Comparison of ENCODE assay signal across 12 mouse cellular contexts in the genomic region with DNA sequence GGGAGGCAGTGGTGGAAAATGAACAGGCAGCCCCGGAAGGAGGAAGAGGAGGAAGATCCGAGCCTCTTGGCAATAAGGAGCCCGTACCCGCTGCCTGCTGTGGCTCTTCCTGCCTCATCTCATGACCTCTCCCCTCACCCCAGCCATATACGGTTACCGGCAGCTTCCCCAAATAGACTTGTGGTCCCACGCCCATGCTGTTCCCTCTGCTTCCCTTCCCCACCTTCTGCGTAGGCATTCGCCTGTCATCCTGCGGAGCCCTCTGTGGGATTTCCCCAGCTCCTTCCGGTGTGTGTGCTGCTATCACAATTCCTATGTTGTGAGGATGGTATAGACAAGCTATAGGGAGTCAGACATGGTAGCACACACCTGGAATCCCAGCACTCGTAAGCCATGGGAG. TPM values are rescaled to one million over a fixed set of nuclear protein-coding genes. Genes with fewer than 3 reads are reported as not detected.
A peak's percentile ranks its signal among the peaks of the same experiment; 100 is the strongest.
DNase-seq lines count a peak whose midpoint lies in the region; ATAC-seq lines count a peak whose summit lies in the region.
"Had no signal": no experiment of that assay in that cellular context is flagged by ENCODE, and none has a peak within 500 bp of the region (broad histone marks: within the 10 kb centered on the region; RNA-seq: fewer than 3 reads in every experiment).

No protein-coding gene starts in this region.

- ATAC-seq in liver, embryonic 13.5 days (ENCODE audit: low read depth), result no peak

- no peak overlapping the region; the same call in 1 of the 2 replicates for H3K4me2 ChIP-seq in liver, embryonic 13.5 days
- H3K4me2 ChIP-seq: embryonic facial prominence, embryonic 13.5 days had no signal

- DNase-seq in adrenal gland, adult 8-10 months, result peak; percentile 39
- DNase-seq in adrenal gland, postnatal 14 days, result no peak
- DNase-seq in CD4-positive helper T cell, adult 2 months (ENCODE audit: low read depth, low spot score), result peak; percentile 23
- no peak for DNase-seq in heart, embryonic 10.5 days (ENCODE audit: low spot score)
- no peak for DNase-seq in liver, embryonic 13.5 days
- DNase-seq in urinary bladder, postnatal 14 days (ENCODE audit: low spot score), result no peak
- no peak for DNase-seq in layer of hippocampus, postnatal 25 days (ENCODE audit: extremely low spot score in 1 of 2, low spot score in 1 of 2)
- no peak for DNase-seq in cerebellum, postnatal 10 days
- DNase-seq: left cerebral cortex, postnatal 4 days had no signal

- H3K36me3 ChIP-seq in heart, embryonic 10.5 days, result peaks cover 50% of the 10 kb centered on the region
- H3K36me3 ChIP-seq in liver, embryonic 13.5 days, result peaks cover 15% of the 10 kb centered on the region; the same call in 1 of the 2 replicates
- H3K36me3 ChIP-seq: embryonic facial prominence, embryonic 13.5 days had no signal

- H3K27me3 ChIP-seq in heart, embryonic 10.5 days (ENCODE audit: insufficient read depth, poor library complexity, severe bottlenecking), result peaks cover under 1% of the 10 kb centered on the region; the same call in 1 of the 2 replicates
- peaks cover 36% of the 10 kb centered on the region for H3K27me3 ChIP-seq in liver, embryonic 13.5 days

- no peaks in the 10 kb centered on the region for H3K9me3 ChIP-seq in heart, embryonic 10.5 days
- no peaks in the 10 kb centered on the region for H3K9me3 ChIP-seq in liver, embryonic 13.5 days (replicated peaks)
- H3K9me3 ChIP-seq: embryonic facial prominence, embryonic 13.5 days had no signal

- WGBS in heart, embryonic 10.5 days, result 59% methylated on average over 12 of the region's 12 CpGs
- 34% methylated on average over 12 of the region's 12 CpGs for WGBS in liver, embryonic 13.5 days (ENCODE audit: insufficient replicate concordance)

- peak overlapping the region; percentile 66 for H3K27ac ChIP-seq in heart, embryonic 10.5 days
- no peak overlapping the region for H3K27ac ChIP-seq in liver, embryonic 13.5 days
- H3K27ac ChIP-seq: embryonic facial prominence, embryonic 13.5 days had no signal

- H3K4me1 ChIP-seq in heart, embryonic 10.5 days, result peaks cover 47% of the 10 kb centered on the region
- peaks cover 47% of the 10 kb centered on the region for H3K4me1 ChIP-seq in liver, embryonic 13.5 days (replicated peaks)

- no peak overlapping the region; the same call in 1 of the 2 replicates for H3K4me3 ChIP-seq in heart, embryonic 10.5 days
- no peak overlapping the region for H3K4me3 ChIP-seq in liver, embryonic 13.5 days (replicated peaks)
- H3K4me3 ChIP-seq: embryonic facial prominence, embryonic 13.5 days had no signal

- 0 out of 2 replicates have a peak overlapping the region, but pooled peaks have one; percentile 6 for H3K9ac ChIP-seq in liver, embryonic 13.5 days
- H3K9ac ChIP-seq: embryonic facial prominence, embryonic 13.5 days had no signal

RNA-seq across cellular contexts. Expression of a gene that starts 2.2 kb away (rescaled TPM):
- total RNA-seq in adrenal gland, adult 8-10 months (2022), result not detected
- not detected in 2 replicates for total RNA-seq in adrenal gland, postnatal 14 days (2021)
- not detected in 2 replicates for polyA plus RNA-seq in heart, embryonic 10.5 days (2016; fragmentation: Nextera tagmentation; extraction: Ambion mirVana)
- not detected in 2 replicates for polyA plus RNA-seq in liver, embryonic 13.5 days (2015; fragmentation: Nextera tagmentation; extraction: Ambion mirVana)
- not detected for total RNA-seq in layer of hippocampus, postnatal 25 days (2021)
- total RNA-seq: heart, adult 18-20 months; left cerebral cortex, postnatal 4 days had no signal
- polyA plus RNA-seq: embryonic facial prominence, embryonic 13.5 days; spleen, adult 2 months had no signal

RNA-seq across cellular contexts. Expression of a gene that starts 5.0 kb away (rescaled TPM):
- total RNA-seq in adrenal gland, adult 8-10 months (2022), result 100 to 1,000 TPM; 110 to 201 (median 145) TPM
- 100 and 103 TPM in 2 replicates for total RNA-seq in adrenal gland, postnatal 14 days (2021)
- polyA plus RNA-seq in heart, embryonic 10.5 days (2016; fragmentation: Nextera tagmentation; extraction: Ambion mirVana), result 32.3 and 47.3 TPM in 2 replicates
- 9.8 and 11.2 TPM in 2 replicates for polyA plus RNA-seq in liver, embryonic 13.5 days (2015; fragmentation: Nextera tagmentation; extraction: Ambion mirVana)
- 100 to 1,000 TPM; 145 to 154 TPM for total RNA-seq in layer of hippocampus, postnatal 25 days (2021)

RNA-seq across cellular contexts. Expression of a gene that starts 15.0 kb away (rescaled TPM):
- not detected for total RNA-seq in adrenal gland, adult 8-10 months (2022)
- total RNA-seq in adrenal gland, postnatal 14 days (2021), result 1.6 TPM in 1 of 2 replicates, not detected in the other
- polyA plus RNA-seq in heart, embryonic 10.5 days (2016; fragmentation: Nextera tagmentation; extraction: Ambion mirVana), result 0.36 and 0.96 TPM in 2 replicates
- polyA plus RNA-seq in liver, embryonic 13.5 days (2015; fragmentation: Nextera tagmentation; extraction: Ambion mirVana), result 0.06 TPM in 1 of 2 replicates, not detected in the other
- total RNA-seq in layer of hippocampus, postnatal 25 days (2021), result not detected
- total RNA-seq: left cerebral cortex, postnatal 4 days had no signal

RNA-seq across cellular contexts. Expression of a gene that starts 46.4 kb away (rescaled TPM):
- 10 to 100 TPM; 14.5 to 75.4 (median 38.7) TPM for total RNA-seq in adrenal gland, adult 8-10 months (2022)
- total RNA-seq in adrenal gland, postnatal 14 days (2021), result 9.0 and 14.8 TPM in 2 replicates
- 3.4 and 5.1 TPM in 2 replicates for polyA plus RNA-seq in heart, embryonic 10.5 days (2016; fragmentation: Nextera tagmentation; extraction: Ambion mirVana)
- polyA plus RNA-seq in liver, embryonic 13.5 days (2015; fragmentation: Nextera tagmentation; extraction: Ambion mirVana), result 0.24 and 0.36 TPM in 2 replicates
- total RNA-seq in layer of hippocampus, postnatal 25 days (2021), result 10 to 100 TPM; 80.5 to 82.4 TPM

RNA-seq across cellular contexts. Expression of a gene that starts 59.5 kb away (rescaled TPM):
- total RNA-seq in adrenal gland, adult 8-10 months (2022), result 10 to 100 TPM; 40.5 to 84.1 (median 56.3) TPM
- total RNA-seq in adrenal gland, postnatal 14 days (2021), result 50.5 and 61.4 TPM in 2 replicates
- 0.83 and 0.94 TPM in 2 replicates for polyA plus RNA-seq in heart, embryonic 10.5 days (2016; fragmentation: Nextera tagmentation; extraction: Ambion mirVana)
- 0.51 and 0.63 TPM in 2 replicates for polyA plus RNA-seq in liver, embryonic 13.5 days (2015; fragmentation: Nextera tagmentation; extraction: Ambion mirVana)
- not detected for total RNA-seq in layer of hippocampus, postnatal 25 days (2021)
- total RNA-seq: left cerebral cortex, postnatal 4 days had no signal

Comparison
In these comparisons a context has a peak if more than half of its experiments do, and no peak if none do; other contexts are left out.
1. DNase-seq: peak in adrenal gland, adult 8-10 months (single experiment) and CD4-positive helper T cell, adult 2 months (single experiment); none in adrenal gland, postnatal 14 days (single experiment), heart, embryonic 10.5 days (single experiment), liver, embryonic 13.5 days (single experiment), urinary bladder, postnatal 14 days (single experiment), layer of hippocampus, postnatal 25 days (0 of 2) and cerebellum, postnatal 10 days (0 of 2).